Mouse (Mus musculus) testis, postnatal 14 days (tissue): ENCODE data around the gene Setd7.

Experiments
- DNase-seq: peaks from one replicate; pipeline ENCODE4 v3.0.0; 2021; ENCODE audit warnings: low spot score

Setd7 gene

GRCm38 (mm10) chr3:51517878-51518762 lies 42.6 kb downstream of the Setd7 start:
- DNase-seq, result no peak

- DNase-seq, result no peak
These were observed 43.2 kb downstream of the Setd7 start for GRCm38 (mm10) chr3:51517467-51517866.

- DNase-seq, result no peak
These were observed 48.7 kb downstream of the Setd7 start for GRCm38 (mm10) chr3:51511983-51512382.

GRCm38 (mm10) chr3:51510903-51511302 lies 49.8 kb downstream of the Setd7 start:
- DNase-seq, result peak; percentile 50

- no peak for DNase-seq
These were observed 55.2 kb downstream of the Setd7 start for GRCm38 (mm10) chr3:51505465-51505864.

GRCm38 (mm10) chr3:51504385-51504952 lies 56.2 kb downstream of the Setd7 start:
- no peak for DNase-seq

GRCm38 (mm10) chr3:51499876-51500275 lies 60.8 kb downstream of the Setd7 start:
- no peak for DNase-seq

- no peak for DNase-seq
These were observed 62.0 kb downstream of the Setd7 start for GRCm38 (mm10) chr3:51498659-51499058.

GRCm38 (mm10) chr3:51497978-51498377 lies 62.7 kb downstream of the Setd7 start:
- DNase-seq, result no peak

- DNase-seq, result no peak
These were observed 65.0 kb downstream of the Setd7 start for GRCm38 (mm10) chr3:51495646-51496045.

GRCm38 (mm10) chr3:51494466-51494865 lies 66.2 kb downstream of the Setd7 start:
- no peak for DNase-seq

- DNase-seq, result no peak
These were observed 67.3 kb downstream of the Setd7 start for GRCm38 (mm10) chr3:51493272-51493838.

- DNase-seq, result no peak
These were observed 70.5 kb downstream of the Setd7 start for GRCm38 (mm10) chr3:51490088-51490753.

GRCm38 (mm10) chr3:51486491-51487195 lies 74.0 kb downstream of the Setd7 start:
- DNase-seq, result no peak

- no peak for DNase-seq
These were observed 75.3 kb downstream of the Setd7 start for GRCm38 (mm10) chr3:51485347-51485746.

GRCm38 (mm10) chr3:51484370-51484769 lies 76.3 kb downstream of the Setd7 start:
- DNase-seq, result no peak

- DNase-seq, result peak; percentile 96
These were observed 76.8 kb downstream of the Setd7 start, which contains the start of gene Rab33b for GRCm38 (mm10) chr3:51483741-51484359. Rab33b (plus strand) TSS chr3:51483920.

- DNase-seq, result no peak
These were observed 77.9 kb downstream of the Setd7 start for GRCm38 (mm10) chr3:51482781-51483180.

- no peak for DNase-seq
These were observed 78.8 kb downstream of the Setd7 start for GRCm38 (mm10) chr3:51481881-51482280.

- DNase-seq, result no peak
These were observed 79.6 kb downstream of the Setd7 start for GRCm38 (mm10) chr3:51481059-51481458.

- no peak for DNase-seq
These were observed 80.8 kb downstream of the Setd7 start for GRCm38 (mm10) chr3:51479893-51480292.
